Mouse (Mus musculus): ENCODE results near the gene Maip1. TPM values are rescaled to one million over a fixed set of nuclear protein-coding genes. Genes with fewer than 3 reads are reported as not detected.

Gene Maip1
- polyA plus RNA-seq, 1 experiment from 2014 or later: 19.2 TPM

DNA sequence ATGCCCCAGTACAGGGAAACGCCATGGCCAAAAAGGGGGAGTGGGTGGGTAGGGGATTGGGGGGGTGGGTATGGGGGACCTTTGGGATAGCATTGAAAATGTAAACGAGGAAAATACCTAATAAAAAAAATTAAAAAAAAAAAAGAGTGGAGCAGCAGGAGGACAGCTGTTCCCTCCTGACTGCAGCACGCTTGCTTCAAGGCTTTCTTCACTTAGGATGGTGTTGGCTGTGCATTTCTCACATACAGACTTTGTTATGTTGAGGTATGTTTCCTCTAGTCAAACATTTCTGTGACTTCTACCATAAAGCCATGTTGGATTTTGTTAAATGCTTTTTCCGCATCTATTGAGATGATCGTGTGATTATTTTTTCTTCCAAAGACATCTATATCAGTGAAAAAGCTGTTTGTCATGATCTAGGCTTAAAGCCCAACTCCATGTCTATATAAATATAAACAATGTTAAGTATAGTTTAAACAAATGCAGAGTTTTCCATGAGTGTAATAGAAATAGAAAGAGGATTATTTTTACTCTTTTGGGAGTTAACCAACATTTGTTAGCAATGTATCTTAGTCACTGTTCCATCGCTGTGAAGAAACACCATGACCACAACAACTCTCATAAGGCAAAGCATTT lies 54.3 kb downstream of the Maip1 start:
- Histone ChIP-seq H3K4me2 (replicated peaks; ENCODE audit: low read depth, low read length) (no peak overlapping the region), H3K4me1 (ENCODE audit: insufficient read depth, low read length) (no peaks in the 10 kb centered on the region), H3K9me3 (ENCODE audit: low read length) (no peaks in the 10 kb centered on the region), H3K27ac (ENCODE audit: low read length) (no peak overlapping the region), H3K4me3 (ENCODE audit: low read length) (no peak overlapping the region), H3K36me3 (ENCODE audit: insufficient read depth, low read length) (no peaks in the 10 kb centered on the region), H3K9ac (replicated peaks; ENCODE audit: low read length) (no peak overlapping the region), H3K27me3 (ENCODE audit: insufficient read depth, low read length) (no peaks in the 10 kb centered on the region)
- ATAC-seq (ENCODE audit: low FRiP score, low TSS enrichment): no peak
- WGBS: 78% methylated on average over 6 of the region's 6 CpGs

Other genes with a start within 250 kb of the Maip1 start
- gene 1700066M21Rik, start 28.7 kb upstream of the Maip1 start, polyA plus RNA-seq (2015; fragmentation: Nextera tagmentation; extraction: Ambion mirVana): 12.6 and 12.9 TPM in 2 replicates
- 32.1 and 33.2 TPM in 2 replicates for gene Tyw5, start 773 bp downstream of the Maip1 start, polyA plus RNA-seq (2015; fragmentation: Nextera tagmentation; extraction: Ambion mirVana)

Data from kidney, embryonic 16.5 days (tissue).